Comparison of ENCODE assay signal across 8 mouse cellular contexts in genomic region chr4:129227170-129227984, GRCm38 (mm10). TPM values are rescaled to one million over a fixed set of nuclear protein-coding genes. Genes with fewer than 3 reads are reported as not detected.
DNase-seq lines count a peak whose midpoint lies in the region; ATAC-seq lines count a peak whose summit lies in the region.

No protein-coding gene starts in this region.

- peak overlapping the region; percentile 47 for H3K4me2 ChIP-seq in lung, embryonic 15.5 days
- H3K4me2 ChIP-seq in forebrain, embryonic 12.5 days = peak overlapping the region; percentile 49
- peak overlapping the region; percentile 32 for H3K4me2 ChIP-seq in stomach, embryonic 14.5 days (replicated peaks; ENCODE audit: low read depth, low read length)

- peaks cover 50% of the 10 kb centered on the region for H3K4me1 ChIP-seq in lung, embryonic 15.5 days
- H3K4me1 ChIP-seq in forebrain, embryonic 12.5 days = peaks cover 48% of the 10 kb centered on the region
- H3K4me1 ChIP-seq in stomach, embryonic 14.5 days (ENCODE audit: control insufficient read depth, insufficient read depth, low read length) = peaks cover 38% of the 10 kb centered on the region

- ATAC-seq in lung, embryonic 15.5 days (ENCODE audit: borderline replicate concordance, extremely low read depth, low FRiP score, low TSS enrichment) = no peak
- ATAC-seq in forebrain, embryonic 12.5 days (ENCODE audit: low FRiP score) = peak; percentile 31; the same call in 1 of the 2 replicates
- ATAC-seq in stomach, embryonic 14.5 days (ENCODE audit: insufficient number of reproducible peaks, insufficient read depth, low FRiP score, low read depth) = no peak

- H3K27ac ChIP-seq in lung, embryonic 15.5 days = peak overlapping the region; percentile 29; the same call in 1 of the 2 replicates
- peak overlapping the region; percentile 68 for H3K27ac ChIP-seq in forebrain, embryonic 12.5 days
- H3K27ac ChIP-seq in stomach, embryonic 14.5 days (ENCODE audit: low read length) = no peak overlapping the region

- no peaks in the 10 kb centered on the region for H3K9me3 ChIP-seq in lung, embryonic 15.5 days
- H3K9me3 ChIP-seq in forebrain, embryonic 12.5 days = no peaks in the 10 kb centered on the region
- H3K9me3 ChIP-seq in stomach, embryonic 14.5 days (ENCODE audit: control insufficient read depth, low read depth, low read length) = no peaks in the 10 kb centered on the region

- peaks cover 19% of the 10 kb centered on the region; the same call in 1 of the 2 replicates for H3K27me3 ChIP-seq in lung, embryonic 15.5 days
- H3K27me3 ChIP-seq in forebrain, embryonic 12.5 days = peaks cover 36% of the 10 kb centered on the region
- no peaks in the 10 kb centered on the region for H3K27me3 ChIP-seq in stomach, embryonic 14.5 days (ENCODE audit: control insufficient read depth, insufficient read depth, low read length)

- no peak for DNase-seq in lung, postnatal 10 days
- DNase-seq in kidney, postnatal 25 days = peak; percentile 62 to 75
- no peak for DNase-seq in layer of hippocampus, adult 11-12 months (ENCODE audit: low spot score)
- DNase-seq in thymus, adult 18-20 months = no peak
- no peak for DNase-seq in urinary bladder, adult 2 months (ENCODE audit: low spot score)

- H3K9ac ChIP-seq in lung, embryonic 15.5 days = no peak overlapping the region
- H3K9ac ChIP-seq in forebrain, embryonic 12.5 days = peak overlapping the region; percentile 50
- no peak overlapping the region for H3K9ac ChIP-seq in stomach, embryonic 14.5 days (replicated peaks; ENCODE audit: low read depth, low read length)

- H3K4me3 ChIP-seq in lung, embryonic 15.5 days = peak overlapping the region; percentile 16
- H3K4me3 ChIP-seq in forebrain, embryonic 12.5 days (replicated peaks) = peak overlapping the region; percentile 34
- H3K4me3 ChIP-seq in stomach, embryonic 14.5 days (ENCODE audit: low read depth, low read length) = no peak overlapping the region; the same call in 1 of the 2 replicates

- peaks cover 7% of the 10 kb centered on the region; the same call in 1 of the 2 replicates for H3K36me3 ChIP-seq in lung, embryonic 15.5 days
- peaks cover 5% of the 10 kb centered on the region; the same call in 1 of the 2 replicates for H3K36me3 ChIP-seq in forebrain, embryonic 12.5 days (replicated peaks)
- H3K36me3 ChIP-seq in stomach, embryonic 14.5 days (ENCODE audit: control insufficient read depth, insufficient read depth, low read length) = peaks cover 26% of the 10 kb centered on the region

- 16% methylated on average over 22 of the region's 22 CpGs for WGBS in lung, embryonic 15.5 days
- 4% methylated on average over 22 of the region's 22 CpGs for WGBS in forebrain, embryonic 12.5 days
- WGBS in stomach, embryonic 14.5 days = 18% methylated on average over 22 of the region's 22 CpGs

RNA-seq across cellular contexts. Expression of gene C77080, which starts 33.8 kb away (rescaled TPM):
- polyA plus RNA-seq in lung, embryonic 15.5 days (2015; fragmentation: Nextera tagmentation; extraction: Ambion mirVana) = 5.2 and 6.8 TPM in 2 replicates
- 4.4 and 4.7 TPM in 2 replicates for polyA plus RNA-seq in forebrain, embryonic 12.5 days (2016; fragmentation: Nextera tagmentation; extraction: Ambion mirVana)
- 6.8 and 8.0 TPM in 2 replicates for polyA plus RNA-seq in stomach, embryonic 14.5 days (2014; fragmentation: Nextera tagmentation; extraction: Ambion mirVana)
- polyA plus RNA-seq in urinary bladder, adult 2 months (2012; rRNA removed) = 29.7 and 32.1 TPM in 2 replicates

RNA-seq across cellular contexts. Expression of gene Yars, which starts 37.8 kb away (rescaled TPM):
- 66.4 and 69.8 TPM in 2 replicates for polyA plus RNA-seq in lung, embryonic 15.5 days (2015; fragmentation: Nextera tagmentation; extraction: Ambion mirVana)
- 103 TPM in 2 replicates for polyA plus RNA-seq in forebrain, embryonic 12.5 days (2016; fragmentation: Nextera tagmentation; extraction: Ambion mirVana)
- 81.6 and 84.6 TPM in 2 replicates for polyA plus RNA-seq in stomach, embryonic 14.5 days (2014; fragmentation: Nextera tagmentation; extraction: Ambion mirVana)
- polyA plus RNA-seq in urinary bladder, adult 2 months (2012; rRNA removed) = 36.8 and 38.3 TPM in 2 replicates

RNA-seq across cellular contexts. Expression of gene S100pbp, which starts 37.9 kb away (rescaled TPM):
- polyA plus RNA-seq in lung, embryonic 15.5 days (2015; fragmentation: Nextera tagmentation; extraction: Ambion mirVana) = 13.5 and 14.4 TPM in 2 replicates
- polyA plus RNA-seq in forebrain, embryonic 12.5 days (2016; fragmentation: Nextera tagmentation; extraction: Ambion mirVana) = 26.2 and 31.6 TPM in 2 replicates
- 18.2 and 20.3 TPM in 2 replicates for polyA plus RNA-seq in stomach, embryonic 14.5 days (2014; fragmentation: Nextera tagmentation; extraction: Ambion mirVana)
- 19.8 and 21.7 TPM in 2 replicates for polyA plus RNA-seq in urinary bladder, adult 2 months (2012; rRNA removed)

Comparison
In these comparisons a context has a peak if more than half of its experiments do, and no peak if none do; other contexts are left out.
1. DNase-seq: peak in kidney, postnatal 25 days (2 of 2); none in lung, postnatal 10 days (single experiment), layer of hippocampus, adult 11-12 months (single experiment), thymus, adult 18-20 months (0 of 2) and urinary bladder, adult 2 months (single experiment).
2. Peak in every context shown above with its lines, with median percentiles within 50 percentile points of each other: H3K4me2 ChIP-seq.